In the genomic region with DNA sequence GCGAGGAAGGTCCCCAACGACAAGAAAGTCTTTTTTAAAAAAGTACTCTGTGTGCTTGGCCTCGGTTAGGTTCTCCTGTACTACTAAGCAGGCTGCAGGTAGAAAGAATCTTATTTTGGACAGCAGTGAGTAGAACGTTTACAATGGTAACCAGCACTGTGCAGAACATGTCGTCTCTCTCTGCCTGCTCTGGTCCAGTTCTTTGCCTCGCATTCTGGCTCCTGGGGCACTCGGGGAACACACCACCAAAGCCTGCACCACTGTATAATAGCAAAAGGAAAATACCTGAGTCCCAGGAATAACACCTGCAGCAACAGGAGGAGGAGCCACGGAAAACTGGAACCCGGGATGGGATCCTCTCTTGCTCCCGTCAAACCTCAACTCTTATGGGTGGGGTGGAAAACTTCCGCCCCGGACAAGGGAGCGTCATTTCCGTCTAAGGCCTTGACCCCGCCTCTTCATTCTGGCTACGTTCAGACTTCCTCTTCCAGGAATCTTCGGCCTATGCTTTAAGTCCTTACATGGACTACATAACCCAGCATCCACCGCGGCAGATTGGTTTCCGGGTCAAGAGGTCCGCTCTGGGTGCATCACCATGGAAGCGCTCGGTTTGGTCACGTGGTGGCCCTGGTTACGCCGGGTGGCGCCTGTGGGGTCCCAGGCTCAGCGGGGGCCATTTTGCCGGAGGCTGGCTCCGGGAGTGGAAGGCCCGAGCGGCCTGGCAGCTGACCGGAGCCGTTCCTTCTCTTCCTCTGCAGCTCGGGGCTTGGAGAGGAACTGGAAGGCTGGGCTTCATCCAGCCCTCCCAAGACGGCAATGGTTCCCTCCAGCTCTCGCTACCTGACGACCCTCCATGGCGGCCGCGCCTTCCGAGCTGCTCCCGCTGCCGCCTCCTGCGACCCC, we compare ENCODE assay signal across 8 mouse cellular contexts. TPM values are rescaled to one million over a fixed set of nuclear protein-coding genes. Genes with fewer than 3 reads are reported as not detected.
A peak's percentile ranks its signal among the peaks of the same experiment; 100 is the strongest.
DNase-seq lines count a peak whose midpoint lies in the region; ATAC-seq and TF ChIP-seq lines count a peak whose summit lies in the region.

A gene (minus strand): TSS at position 411 of the 903 bp plus-strand sequence.
A gene (plus strand): TSS at position 681 of the 903 bp plus-strand sequence.

- in situ Hi-C loops in Patski (cut with MboI; ENCODE audit: low pct_unique_long_range_greater_than_20kb), result no loop called here

- peak within 1 kb of the TSS; percentile 94 for H3K4me3 ChIP-seq in hindbrain, embryonic 13.5 days

- CTCF ChIA-PET in Patski (lab: Charles Lee), result interaction anchor here (1.0 kb wide), 1 partner anchor 18 kb away, joined by 4 read pairs; no protein-coding TSS in a partner anchor

- WGBS in hindbrain, embryonic 13.5 days, result under 1% methylated on average over 45 of the region's 45 CpGs

- POLR2A ChIA-PET in Patski (lab: Charles Lee), result no interaction called here

- peak; percentile 97 for ATAC-seq in Patski
- peak; percentile 99 for ATAC-seq in hindbrain, embryonic 13.5 days (ENCODE audit: low FRiP score)

- TF ChIP-seq CTCF in Patski (IDR thresholded peaks at IDR 0.05), result no peak

- DNase-seq in Patski (ENCODE audit: low read depth, low spot score), result peak; percentile 91
- DNase-seq in cerebellum, postnatal 14 days, result peak; percentile 99
- peak; percentile 99 for DNase-seq in frontal cortex, postnatal 14 days (ENCODE audit: low spot score in 2 of 2)
- peak; percentile 91 to 92 for DNase-seq in layer of hippocampus, postnatal 25 days (ENCODE audit: extremely low spot score in 1 of 2, low spot score in 1 of 2)
- DNase-seq in lung, postnatal 25 days (ENCODE audit: low spot score), result peak; percentile 100
- peak; percentile 99 for DNase-seq in retina, embryonic 14.5 days (ENCODE audit: low spot score)
- peak; percentile 98 for DNase-seq in thymus, postnatal 4 days

- no peaks in the 10 kb centered on the region for H3K27me3 ChIP-seq in Patski
- no peaks in the 10 kb centered on the region for H3K27me3 ChIP-seq in hindbrain, embryonic 13.5 days

- H3K9ac ChIP-seq in hindbrain, embryonic 13.5 days, result peak within 1 kb of the TSS; percentile 94

- peaks cover 45% of the 10 kb centered on the region for H3K4me1 ChIP-seq in hindbrain, embryonic 13.5 days (replicated peaks)

- no peaks in the 10 kb centered on the region for H3K36me3 ChIP-seq in hindbrain, embryonic 13.5 days

- peak within 1 kb of the TSS; percentile 98 for H3K4me2 ChIP-seq in hindbrain, embryonic 13.5 days

- no peaks in the 10 kb centered on the region for H3K9me3 ChIP-seq in hindbrain, embryonic 13.5 days

- H3K27ac ChIP-seq in hindbrain, embryonic 13.5 days, result peak within 1 kb of the TSS; percentile 93

RNA-seq across cellular contexts. Expression of the first gene that starts in this region (rescaled TPM):
- 7.5 TPM for polyA plus RNA-seq in Patski (2021)
- polyA plus RNA-seq in hindbrain, embryonic 13.5 days (2015; fragmentation: Nextera tagmentation; extraction: Ambion mirVana), result 29.0 and 30.4 TPM in 2 replicates
- 10 to 100 TPM; 22.4 to 23.3 TPM for total RNA-seq in layer of hippocampus, postnatal 25 days (2021)

RNA-seq across cellular contexts. Expression of the second gene that starts in this region (rescaled TPM):
- 16.9 TPM for polyA plus RNA-seq in Patski (2021)
- 24.1 and 24.7 TPM in 2 replicates for polyA plus RNA-seq in hindbrain, embryonic 13.5 days (2015; fragmentation: Nextera tagmentation; extraction: Ambion mirVana)
- 10 to 100 TPM; 49.9 to 52.4 TPM for total RNA-seq in layer of hippocampus, postnatal 25 days (2021)

Comparison
In these comparisons a context has a peak if more than half of its experiments do, and no peak if none do; other contexts are left out.
1. Peak in every context shown above with its lines: DNase-seq, ATAC-seq, H3K4me3 ChIP-seq and H3K27ac ChIP-seq.